Mouse (Mus musculus) heart, embryonic 16.5 days (tissue): Measurements from ENCODE around the gene Bmf. TPM values are rescaled to one million over a fixed set of nuclear protein-coding genes. Genes with fewer than 3 reads are reported as not detected.
"Not testable (repeated sequence)": the region's sequence is repeated elsewhere in the genome, so short reads cannot be mapped to it uniquely, and the experiment has no call there.

Experiments used
- ATAC-seq: fragments of 200-750 bp; cut with Nextera tagmentation; replicated peaks from 2 replicates; pipeline ENCODE4 v1.8.0; 2017; ENCODE audit warnings: moderate number of reproducible peaks; ENCODE audit not compliant: insufficient read depth, low FRiP score; ENCODE audit errors: extremely low read depth
- H3K27ac ChIP-seq: fragments of 300-500 bp; sonication (generic); 2 replicates; pipeline ENCODE4 v1.5.1; 2014; ENCODE audit warnings: mild to moderate bottlenecking, low read length, control low read depth, moderate library complexity
- H3K27me3 ChIP-seq: fragments of 300-500 bp; sonication (generic); 2 replicates; pipeline ENCODE4 v1.6.1; 2014; ENCODE audit warnings: low read length, mixed read lengths; ENCODE audit not compliant: control insufficient read depth, insufficient read depth
- H3K36me3 ChIP-seq: fragments of 300-500 bp; sonication (generic); 2 replicates; pipeline ENCODE4 v1.6.1; 2014; ENCODE audit not compliant: control insufficient read depth, insufficient read depth
- H3K4me1 ChIP-seq: fragments of 300-500 bp; sonication (generic); 2 replicates; pipeline ENCODE4 v1.6.1; 2014; ENCODE audit warnings: low read length, mixed read lengths; ENCODE audit not compliant: control insufficient read depth, insufficient read depth
- H3K4me2 ChIP-seq: fragments of 300-500 bp; sonication (generic); 2 replicates; pipeline ENCODE4 v1.6.1; 2014; ENCODE audit warnings: low read depth, mild to moderate bottlenecking, control low read depth, low read length
- H3K4me3 ChIP-seq: fragments of 300-500 bp; sonication (generic); 2 replicates; pipeline ENCODE4 v1.5.1; 2014; ENCODE audit warnings: mild to moderate bottlenecking, control low read depth, low read length
- H3K9ac ChIP-seq: fragments of 300-500 bp; sonication (generic); 2 replicates; pipeline ENCODE4 v1.6.1; 2014; ENCODE audit warnings: low read length, control low read depth
- H3K9me3 ChIP-seq: fragments of 300-500 bp; sonication (generic); replicated peaks from 2 replicates; pipeline ENCODE4 v1.6.1; 2016; ENCODE audit warnings: low read length; ENCODE audit not compliant: control insufficient read depth
- WGBS: fragments of 180-500 bp; shearing (Covaris S2); extraction: QIAGEN DNeasy Blood & Tissue Kit; methylation state at CpG from one replicate; pipeline ENCODE4 v1.1.7; 2014; 5-methylcytosine and 5-hydroxymethylcytosine counted together
- polyA plus RNA-seq: library from polyadenylated mRNA; unstranded; fragments of >200 nt; fragmentation: Nextera tagmentation; extraction: Ambion mirVana; gene quantifications from 2 replicates; pipeline ENCODE4 v1.2.1, GENCODE M21; 2015

The Bmf gene
- polyA plus RNA-seq, 1 experiment from 2014 or later, result 1.8 TPM

DNA sequence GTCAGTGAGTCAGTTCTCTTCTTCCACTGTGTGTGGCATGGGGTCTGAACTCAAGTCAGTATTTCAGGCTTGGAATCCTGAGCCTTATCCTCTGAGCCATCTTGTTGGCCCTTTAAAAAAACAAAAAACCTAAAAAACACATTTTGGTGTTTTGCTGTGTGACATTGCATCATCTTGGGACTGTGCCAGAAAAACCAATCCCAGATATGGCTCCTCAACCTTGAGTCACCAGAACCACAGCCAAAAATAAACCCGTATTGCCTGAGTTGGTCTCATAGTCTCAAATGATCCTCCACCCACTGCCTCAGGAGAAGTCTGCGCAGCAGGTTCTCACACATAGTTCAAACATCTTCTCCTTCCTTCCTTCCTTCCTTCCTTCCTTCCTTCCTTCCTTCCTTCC lies 21.5 kb upstream of the Bmf start:
- ATAC-seq, result no peak
- H3K36me3 ChIP-seq, result no peaks in the 10 kb centered on the region
- no peaks in the 10 kb centered on the region for H3K9me3 ChIP-seq
- no peak overlapping the region for H3K4me3 ChIP-seq
- H3K9ac ChIP-seq, result no peak overlapping the region
- WGBS, result 65% methylated on average over 2 of the region's 2 CpGs
- H3K4me2 ChIP-seq, result no peak overlapping the region
- no peak overlapping the region for H3K27ac ChIP-seq
- no peaks in the 10 kb centered on the region for H3K4me1 ChIP-seq
- no peaks in the 10 kb centered on the region for H3K27me3 ChIP-seq

- Histone ChIP-seq H3K4me1 (no peaks in the 10 kb centered on the region), H3K9me3 (no peaks in the 10 kb centered on the region), H3K4me3 (no peak overlapping the region), H3K9ac (no peak overlapping the region), H3K27ac (no peak overlapping the region), H3K4me2 (no peak overlapping the region), H3K36me3 (peaks cover 4% of the 10 kb centered on the region; the same call in 1 of the 2 replicates), H3K27me3 (no peaks in the 10 kb centered on the region)
- ATAC-seq, result no peak
- WGBS, result 84% methylated on average over 8 of the region's 8 CpGs
Measured at GRCm38 (mm10) chr2:118567179-118567578, 17.7 kb upstream of the Bmf start.

GRCm38 (mm10) chr2:118562431-118562830 lies 12.9 kb upstream of the Bmf start:
- Histone ChIP-seq H3K4me2 (no peak overlapping the region), H3K9ac (no peak overlapping the region), H3K9me3 (no peaks in the 10 kb centered on the region), H3K27me3 (no peaks in the 10 kb centered on the region), H3K4me1 (no peaks in the 10 kb centered on the region), H3K4me3 (no peak overlapping the region), H3K27ac (no peak overlapping the region), H3K36me3 (peaks cover 4% of the 10 kb centered on the region; the same call in 1 of the 2 replicates)
- no peak for ATAC-seq
- 88% methylated on average over 3 of the region's 3 CpGs for WGBS

- 77% methylated on average over 4 of the region's 4 CpGs for WGBS
- no peak overlapping the region for H3K27ac ChIP-seq
- H3K36me3 ChIP-seq, result peaks cover 4% of the 10 kb centered on the region; the same call in 1 of the 2 replicates
- H3K9ac ChIP-seq, result no peak overlapping the region
- no peak overlapping the region for H3K4me2 ChIP-seq
- no peak overlapping the region for H3K4me3 ChIP-seq
- no peak for ATAC-seq
- no peaks in the 10 kb centered on the region for H3K9me3 ChIP-seq
- no peaks in the 10 kb centered on the region for H3K27me3 ChIP-seq
- H3K4me1 ChIP-seq, result no peaks in the 10 kb centered on the region
Measured at GRCm38 (mm10) chr2:118562015-118562414, 12.5 kb upstream of the Bmf start.

GRCm38 (mm10) chr2:118558426-118558825 lies 8.9 kb upstream of the Bmf start:
- WGBS, result 88% methylated on average over 3 of the region's 3 CpGs
- H3K9ac ChIP-seq, result no peak overlapping the region
- H3K27ac ChIP-seq, result no peak overlapping the region
- no peak for ATAC-seq
- H3K4me2 ChIP-seq, result no peak overlapping the region
- no peak overlapping the region for H3K4me3 ChIP-seq
- no peaks in the 10 kb centered on the region for H3K9me3 ChIP-seq
- H3K4me1 ChIP-seq, result no peaks in the 10 kb centered on the region
- H3K36me3 ChIP-seq, result no peaks in the 10 kb centered on the region
- no peaks in the 10 kb centered on the region for H3K27me3 ChIP-seq

DNA sequence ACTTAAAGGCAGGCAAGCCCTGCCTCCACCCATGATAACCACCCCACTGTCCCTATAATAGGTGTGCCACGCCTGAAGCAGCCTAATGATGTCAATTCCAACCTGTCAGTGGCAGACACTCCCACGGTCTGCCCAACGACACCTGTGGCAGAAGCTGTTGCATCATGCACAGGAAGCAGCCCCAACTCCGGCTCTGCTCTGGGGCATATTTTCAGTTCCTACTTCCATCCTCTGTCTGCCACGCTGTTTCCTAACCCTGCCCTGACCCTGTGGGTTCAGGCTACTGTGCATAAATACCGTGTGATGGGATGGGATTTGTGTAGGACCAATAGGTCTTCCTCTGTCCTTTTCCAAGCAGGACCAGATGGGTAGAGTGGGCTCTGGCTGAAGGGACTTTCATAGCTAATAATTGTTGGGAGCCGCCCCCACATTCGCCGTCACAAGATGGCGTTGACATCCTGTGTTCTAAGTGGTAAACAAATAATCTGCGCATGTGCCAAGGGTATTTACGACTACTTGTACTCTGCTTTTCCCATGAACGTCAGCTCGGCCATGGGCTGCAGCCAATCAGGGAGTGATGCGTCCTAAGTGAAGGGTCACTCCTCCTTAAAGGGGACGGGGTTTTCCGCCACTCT lies 5.0 kb upstream of the Bmf start:
- Histone ChIP-seq H3K27ac (peak overlapping the region; percentile 54), H3K4me3 (peak overlapping the region; percentile 43), H3K4me2 (peak overlapping the region; percentile 56), H3K9ac (peak overlapping the region; percentile 49)
- H3K9me3 ChIP-seq, H3K27me3 ChIP-seq, H3K4me1 ChIP-seq, H3K36me3 ChIP-seq: not testable (repeated sequence)
- 59% methylated on average over 15 of the region's 17 CpGs for WGBS
- peak; percentile 19 for ATAC-seq

GRCm38 (mm10) chr2:118551606-118552005 lies 2.1 kb upstream of the Bmf start:
- H3K4me2 ChIP-seq, result no peak overlapping the region
- H3K4me1 ChIP-seq, result peaks cover 28% of the 10 kb centered on the region
- no peak overlapping the region for H3K9ac ChIP-seq
- H3K36me3 ChIP-seq, result no peaks in the 10 kb centered on the region
- H3K9me3 ChIP-seq, result no peaks in the 10 kb centered on the region
- no peaks in the 10 kb centered on the region for H3K27me3 ChIP-seq
- 61% methylated on average over 2 of the region's 2 CpGs for WGBS
- no peak for ATAC-seq
- no peak overlapping the region for H3K27ac ChIP-seq
- H3K4me3 ChIP-seq, result no peak overlapping the region

- H3K36me3 ChIP-seq, result no peaks in the 10 kb centered on the region
- H3K27me3 ChIP-seq, result no peaks in the 10 kb centered on the region
- H3K4me1 ChIP-seq, result peaks cover 56% of the 10 kb centered on the region
- H3K4me3 ChIP-seq, result peak overlapping the region; percentile 87
- 0% methylated on average over 18 of the region's 18 CpGs for WGBS
- H3K27ac ChIP-seq, result no peak overlapping the region
- no peaks in the 10 kb centered on the region for H3K9me3 ChIP-seq
- peak overlapping the region; percentile 84 for H3K9ac ChIP-seq
- ATAC-seq, result no peak
- H3K4me2 ChIP-seq, result peak overlapping the region; percentile 87
Measured at GRCm38 (mm10) chr2:118548421-118549221, 866 bp downstream of the Bmf start.

DNA sequence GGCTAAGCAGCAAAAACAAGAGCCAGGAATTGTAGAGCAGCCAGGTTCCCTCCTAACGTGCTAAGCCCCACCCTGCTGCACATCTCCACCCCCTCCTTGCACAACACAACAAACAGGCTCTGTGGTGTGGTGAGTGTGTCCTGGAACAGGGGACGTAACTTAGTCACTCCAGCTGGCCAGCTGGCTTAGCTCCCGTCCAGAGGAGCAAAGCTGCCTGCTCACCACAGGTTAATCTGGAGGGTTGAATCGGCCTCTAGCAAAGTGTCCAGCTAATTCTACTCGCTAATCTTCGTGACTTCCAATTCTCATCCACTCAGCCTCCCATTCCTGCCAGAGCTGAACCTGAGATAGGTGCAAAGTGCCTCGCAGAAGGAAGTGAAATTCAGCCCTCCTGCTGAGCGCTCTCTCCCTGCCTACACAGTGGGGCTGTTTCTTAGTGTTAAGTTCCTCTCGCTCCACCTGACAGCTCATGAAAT lies 1.9 kb downstream of the Bmf start:
- Histone ChIP-seq H3K4me3 (peak overlapping the region; percentile 87), H3K4me2 (peak overlapping the region; percentile 87), H3K9ac (peak overlapping the region; percentile 42), H3K9me3 (no peaks in the 10 kb centered on the region), H3K27ac (peak overlapping the region; percentile 33; the same call in 1 of the 2 replicates), H3K4me1 (peaks cover 66% of the 10 kb centered on the region), H3K27me3 (no peaks in the 10 kb centered on the region), H3K36me3 (no peaks in the 10 kb centered on the region)
- ATAC-seq, result no peak
- WGBS, result 20% methylated on average over 9 of the region's 9 CpGs
